8 mouse cellular contexts compared by ENCODE assay signal in the genomic region with DNA sequence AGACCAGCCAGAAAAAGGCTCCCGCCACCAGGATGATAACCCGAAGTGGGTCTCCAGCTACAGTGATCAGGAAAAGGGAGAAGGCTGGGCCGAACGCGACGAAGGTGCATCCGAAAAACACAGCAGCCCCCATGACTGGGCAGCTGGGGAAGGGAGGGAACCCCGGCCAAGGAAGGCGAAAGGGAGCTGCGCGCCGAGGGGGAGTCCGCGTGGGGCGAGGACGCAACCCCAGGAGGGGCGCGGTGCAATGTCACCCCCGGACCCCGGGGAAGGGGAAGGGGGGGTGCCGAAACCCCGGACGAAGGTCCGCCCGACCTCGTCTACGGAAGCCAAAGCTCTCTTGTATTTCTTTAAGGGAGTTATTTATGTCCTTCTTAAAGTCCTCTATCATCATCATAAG.
A peak's percentile ranks its signal among the peaks of the same experiment; 100 is the strongest.
DNase-seq lines count a peak whose midpoint lies in the region; ATAC-seq and TF ChIP-seq lines count a peak whose summit lies in the region.
"Not testable (repeated sequence)": the region's sequence is repeated elsewhere in the genome, so short reads cannot be mapped to it uniquely, and the experiment has no call there.

No protein-coding gene starts in this region.

- H3K27me3 ChIP-seq in forebrain, embryonic 15.5 days; hindbrain, postnatal 0 days (ENCODE audit: insufficient read depth, low read length); liver, embryonic 13.5 days; midbrain, embryonic 16.5 days (ENCODE audit: control insufficient read depth, insufficient read depth, low read depth, low read length); stomach, embryonic 16.5 days (ENCODE audit: control insufficient read depth, insufficient read depth, low read length): not testable (repeated sequence)

- not testable (repeated sequence) for H3K4me1 ChIP-seq in forebrain, embryonic 15.5 days; hindbrain, postnatal 0 days (ENCODE audit: insufficient read depth, low read length); liver, embryonic 13.5 days (replicated peaks); midbrain, embryonic 16.5 days (ENCODE audit: control insufficient read depth, insufficient read depth, low read length); stomach, embryonic 16.5 days (ENCODE audit: control insufficient read depth, insufficient read depth, low read length)

- H3K36me3 ChIP-seq in forebrain, embryonic 15.5 days; hindbrain, postnatal 0 days (ENCODE audit: insufficient read depth, low read length); liver, embryonic 13.5 days; midbrain, embryonic 16.5 days (ENCODE audit: control insufficient read depth, insufficient read depth, low read length); stomach, embryonic 16.5 days (ENCODE audit: control insufficient read depth, insufficient read depth, low read length): not testable (repeated sequence)

- H3K9me3 ChIP-seq in forebrain, embryonic 15.5 days; hindbrain, postnatal 0 days (ENCODE audit: low read length); liver, embryonic 13.5 days (replicated peaks); midbrain, embryonic 16.5 days (replicated peaks; ENCODE audit: control insufficient read depth, low read length, poor library complexity, severe bottlenecking); stomach, embryonic 16.5 days (replicated peaks; ENCODE audit: control insufficient read depth, low read length): not testable (repeated sequence)

- not testable (repeated sequence) for H3K4me2 ChIP-seq in forebrain, embryonic 15.5 days (replicated peaks); hindbrain, postnatal 0 days (ENCODE audit: low read depth, low read length); liver, embryonic 13.5 days; midbrain, embryonic 16.5 days (ENCODE audit: low read length); stomach, embryonic 16.5 days (ENCODE audit: low read depth, low read length)

- H3K27ac ChIP-seq in forebrain, embryonic 15.5 days (replicated peaks); hindbrain, postnatal 0 days; liver, embryonic 13.5 days; midbrain, embryonic 16.5 days (ENCODE audit: low read length); stomach, embryonic 16.5 days (ENCODE audit: low read length): not testable (repeated sequence)

- ATAC-seq in erythroblast, adult 5-6 weeks (replicated peaks; ENCODE audit: low FRiP score, poor library complexity, severe bottlenecking), result peak; percentile 94
- ATAC-seq in forebrain, embryonic 15.5 days (replicated peaks), result peak; percentile 32; the same call in 1 of the 2 replicates
- peak; percentile 40; the same call in 1 of the 2 replicates for ATAC-seq in hindbrain, postnatal 0 days
- ATAC-seq in liver, embryonic 13.5 days (ENCODE audit: low read depth), result 0 out of 2 replicates have a peak, but pooled peaks have one; percentile 45
- peak; percentile 69 for ATAC-seq in megakaryocyte-erythroid progenitor cell, adult 5-6 weeks (replicated peaks; ENCODE audit: low FRiP score, low TSS enrichment, poor library complexity, severe bottlenecking)
- 0 out of 2 replicates have a peak, but pooled peaks have one; percentile 39 for ATAC-seq in midbrain, embryonic 16.5 days
- ATAC-seq in stomach, embryonic 16.5 days (ENCODE audit: insufficient read depth, low FRiP score), result peak; percentile 56; the same call in 1 of the 2 replicates

- TF ChIP-seq CTCF in hindbrain, postnatal 0 days (IDR thresholded peaks at IDR 0.05; ENCODE audit: low read depth), result not testable (repeated sequence)

- 83% methylated on average over 10 of the region's 27 CpGs for WGBS in forebrain, embryonic 15.5 days
- WGBS in hindbrain, postnatal 0 days, result 87% methylated on average over 10 of the region's 27 CpGs
- 71% methylated on average over 14 of the region's 27 CpGs for WGBS in liver, embryonic 13.5 days (ENCODE audit: insufficient replicate concordance)
- 89% methylated on average over 9 of the region's 27 CpGs for WGBS in midbrain, embryonic 16.5 days
- 88% methylated on average over 9 of the region's 27 CpGs for WGBS in stomach, embryonic 16.5 days

- H3K4me3 ChIP-seq in forebrain, embryonic 15.5 days; hindbrain, postnatal 0 days (ENCODE audit: low read length); liver, embryonic 13.5 days (replicated peaks); midbrain, embryonic 16.5 days (ENCODE audit: low read depth, low read length); stomach, embryonic 16.5 days (replicated peaks; ENCODE audit: low read length): not testable (repeated sequence)

- DNase-seq in heart, adult 11 months, result peak; percentile 13
- DNase-seq in hindbrain, postnatal 0 days (ENCODE audit: low spot score); liver, embryonic 13.5 days: not testable (repeated sequence)

- not testable (repeated sequence) for H3K9ac ChIP-seq in forebrain, embryonic 15.5 days (replicated peaks); hindbrain, postnatal 0 days (replicated peaks; ENCODE audit: low read length); liver, embryonic 13.5 days; midbrain, embryonic 16.5 days (ENCODE audit: low read depth, low read length); stomach, embryonic 16.5 days (ENCODE audit: low read length)

Comparison
In these comparisons a context has a peak if more than half of its experiments do, and no peak if none do; other contexts are left out.
1. ATAC-seq: peak in every context shown above with its lines; median percentile 94 in erythroblast, adult 5-6 weeks; 69 in megakaryocyte-erythroid progenitor cell, adult 5-6 weeks; 56 in stomach, embryonic 16.5 days; 45 in liver, embryonic 13.5 days; 40 in hindbrain, postnatal 0 days; 39 in midbrain, embryonic 16.5 days; 32 in forebrain, embryonic 15.5 days.